Mouse (Mus musculus): ENCODE data around the gene Rnf145. TPM values are rescaled to one million over a fixed set of nuclear protein-coding genes. Genes with fewer than 3 reads are reported as not detected.
A peak's percentile ranks its signal among the peaks of the same experiment; 100 is the strongest.
"Not testable (repeated sequence)": the region's sequence is repeated elsewhere in the genome, so short reads cannot be mapped to it uniquely, and the experiment has no call there.

Gene Rnf145
- total RNA-seq, 2 experiments from 2014 or later: 93.7 to 110 TPM

DNA sequence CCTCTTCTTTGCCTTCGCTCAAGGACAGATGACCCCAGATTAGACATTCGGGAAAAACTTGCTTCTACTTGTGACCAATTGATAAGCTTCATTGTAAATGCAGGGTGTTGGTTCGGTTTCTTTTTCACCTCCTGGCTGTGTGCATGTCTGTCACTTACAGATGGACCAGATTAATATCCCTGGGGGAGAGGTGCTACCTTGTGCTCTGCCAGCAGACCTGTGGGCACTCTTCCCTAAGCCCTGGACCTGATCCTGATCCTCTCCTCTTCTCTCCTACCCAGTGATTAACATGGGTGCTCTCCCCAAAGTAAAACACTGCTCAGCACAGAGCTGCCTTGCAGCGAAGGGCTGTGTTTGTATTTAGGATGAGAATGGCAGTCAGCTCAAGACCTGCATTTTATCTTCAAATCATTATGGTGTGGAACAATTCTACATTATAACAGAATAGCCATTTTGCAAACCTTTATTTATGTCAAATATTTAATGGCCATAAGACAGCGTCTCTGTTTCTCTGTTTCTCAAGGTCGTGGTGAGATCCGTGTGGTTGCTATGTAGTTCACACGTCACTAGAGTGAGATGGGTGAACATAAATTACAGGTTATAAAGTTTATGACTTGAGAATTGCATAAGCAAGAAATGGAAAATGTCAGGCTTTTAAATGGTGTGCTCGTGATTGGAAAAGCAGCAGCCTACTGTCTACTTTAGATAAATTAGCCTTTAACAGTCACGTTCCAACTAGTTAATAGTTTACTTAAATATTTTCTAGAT, 30.9 kb downstream of the Rnf145 start:
- no peak for DNase-seq (ENCODE audit: low spot score in 2 of 2)
- intact Hi-C loops (cut with DNase I): no loop called here

- intact Hi-C loops (cut with DNase I): no loop called here
- no peak for DNase-seq (ENCODE audit: low spot score in 2 of 2)
Observed at GRCm38 (mm10) chr11:44550996-44551395, 32.2 kb downstream of the Rnf145 start.

GRCm38 (mm10) chr11:44554339-44554738, 35.6 kb downstream of the Rnf145 start:
- intact Hi-C loops (cut with DNase I): no loop called here

GRCm38 (mm10) chr11:44558521-44558920, 39.8 kb downstream of the Rnf145 start:
- DNase-seq (ENCODE audit: low spot score in 2 of 2): no peak
- intact Hi-C loops (cut with DNase I): no loop called here

More at GRCm38 (mm10) chr11:44554339-44554738, 35.6 kb downstream of the Rnf145 start:
- no peak for DNase-seq (ENCODE audit: low spot score in 2 of 2)

GRCm38 (mm10) chr11:44559466-44559865, 40.7 kb downstream of the Rnf145 start:
- intact Hi-C loops (cut with DNase I): no loop called here
- DNase-seq (ENCODE audit: low spot score in 2 of 2): no peak

GRCm38 (mm10) chr11:44560396-44560795, 41.6 kb downstream of the Rnf145 start:
- intact Hi-C loops (cut with DNase I): no loop called here
- DNase-seq (ENCODE audit: low spot score in 2 of 2): no peak

GRCm38 (mm10) chr11:44561476-44562015, 42.8 kb downstream of the Rnf145 start:
- no peak for DNase-seq (ENCODE audit: low spot score in 2 of 2)
- intact Hi-C loops (cut with DNase I): no loop called here

- intact Hi-C loops (cut with DNase I): no loop called here
Observed at GRCm38 (mm10) chr11:44562389-44563135, 43.8 kb downstream of the Rnf145 start.

DNA sequence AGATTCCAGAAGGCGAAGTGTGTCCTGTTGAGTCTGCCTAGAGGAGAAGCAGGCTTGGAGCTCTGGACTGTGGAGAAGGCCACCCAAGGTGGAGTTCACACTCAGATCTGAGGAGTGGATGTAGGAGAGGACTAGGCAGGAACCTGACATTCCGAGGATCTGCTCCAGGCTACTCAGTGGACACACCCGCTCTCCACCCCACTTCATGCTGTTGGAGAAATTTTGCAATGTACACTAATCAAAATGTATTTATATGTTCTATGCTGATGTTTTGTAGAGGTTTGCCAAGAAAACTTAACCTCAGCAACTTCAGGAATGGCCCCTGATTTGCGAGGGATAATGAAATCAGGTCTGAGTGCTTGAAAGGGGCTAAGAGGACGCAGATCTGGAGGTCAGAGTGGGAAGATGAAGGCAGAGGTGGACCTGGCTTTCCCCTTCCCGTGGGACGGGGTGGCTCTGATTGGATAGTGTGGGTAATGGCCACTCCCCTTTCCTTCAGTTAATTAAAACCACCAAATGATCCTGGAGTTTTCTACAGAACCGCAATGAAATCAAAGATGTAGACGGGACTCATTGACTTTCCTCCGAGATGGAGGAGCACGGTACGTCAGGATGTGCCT, 45.6 kb downstream of the Rnf145 start:
- intact Hi-C loops (cut with DNase I): no loop called here
- DNase-seq (ENCODE audit: low spot score in 2 of 2): no peak

More at GRCm38 (mm10) chr11:44562389-44563135, 43.8 kb downstream of the Rnf145 start:
- peak; percentile 32 to 59 for DNase-seq (ENCODE audit: low spot score in 2 of 2)

DNA sequence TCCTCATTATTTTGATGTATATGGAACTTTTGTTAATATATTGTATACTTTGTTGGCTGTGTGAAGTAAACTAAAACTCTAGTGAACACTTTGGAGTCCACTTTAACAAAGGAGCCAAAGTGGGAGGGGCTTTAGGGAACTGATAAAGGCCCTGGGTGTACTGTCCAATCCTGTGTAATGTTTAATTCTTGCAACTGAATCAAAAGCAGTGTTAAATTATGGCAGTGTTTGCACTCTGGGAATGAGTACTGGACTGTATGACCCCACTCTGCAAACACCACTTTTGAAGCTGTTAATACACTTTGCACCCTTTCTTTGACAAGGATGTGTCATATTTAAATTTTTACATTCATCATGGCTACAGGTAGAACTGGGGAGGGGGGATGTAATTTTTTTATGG, 46.2 kb downstream of the Rnf145 start:
- intact Hi-C loops (cut with DNase I): no loop called here
- no peak for DNase-seq (ENCODE audit: low spot score in 2 of 2)

DNA sequence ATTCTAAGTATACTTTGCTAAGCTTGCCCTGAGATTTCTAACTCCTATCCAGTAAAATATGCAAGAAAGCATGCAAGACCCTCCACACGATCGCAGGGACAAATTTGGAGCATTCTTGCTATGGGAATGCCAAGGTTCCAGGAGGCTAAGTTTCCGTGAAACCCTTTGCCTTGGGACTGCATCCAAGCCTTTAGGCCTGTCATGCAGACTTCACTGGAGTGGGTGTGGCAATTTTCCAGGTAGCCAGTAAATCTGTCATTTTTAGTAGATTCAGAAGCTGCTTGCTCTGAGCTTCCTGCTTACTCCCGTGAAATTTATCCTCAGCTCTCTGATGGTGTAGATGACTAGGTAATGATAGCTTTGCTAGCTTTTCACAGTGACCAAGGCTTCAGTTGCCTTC, 51.6 kb downstream of the Rnf145 start:
- DNase-seq (ENCODE audit: low spot score in 2 of 2); intact Hi-C loops (cut with DNase I): not testable (repeated sequence)

DNA sequence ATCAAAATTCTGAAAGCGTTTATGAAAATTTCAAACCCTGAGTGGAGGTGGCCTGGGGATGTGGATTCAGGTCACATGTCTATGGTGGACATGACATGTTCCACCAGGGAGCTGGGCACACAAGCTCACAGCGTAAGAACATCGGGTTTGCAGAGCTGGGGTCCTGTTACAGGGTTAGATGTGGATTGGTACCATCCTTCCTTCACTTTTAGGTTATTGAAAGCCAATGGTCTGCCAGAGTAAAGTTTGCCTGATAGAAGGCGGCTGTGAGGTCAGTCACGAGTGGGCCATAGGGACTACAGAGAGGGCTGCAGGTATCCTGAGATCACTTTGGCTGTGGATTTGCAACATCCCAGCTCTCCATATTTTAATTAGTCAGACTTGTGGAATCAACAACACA, 54.0 kb downstream of the Rnf145 start:
- no peak for DNase-seq (ENCODE audit: low spot score in 2 of 2)
- intact Hi-C loops (cut with DNase I): no loop called here

GRCm38 (mm10) chr11:44573396-44573795, 54.6 kb downstream of the Rnf145 start:
- intact Hi-C loops (cut with DNase I): no loop called here
- DNase-seq (ENCODE audit: low spot score in 2 of 2): no peak

DNA sequence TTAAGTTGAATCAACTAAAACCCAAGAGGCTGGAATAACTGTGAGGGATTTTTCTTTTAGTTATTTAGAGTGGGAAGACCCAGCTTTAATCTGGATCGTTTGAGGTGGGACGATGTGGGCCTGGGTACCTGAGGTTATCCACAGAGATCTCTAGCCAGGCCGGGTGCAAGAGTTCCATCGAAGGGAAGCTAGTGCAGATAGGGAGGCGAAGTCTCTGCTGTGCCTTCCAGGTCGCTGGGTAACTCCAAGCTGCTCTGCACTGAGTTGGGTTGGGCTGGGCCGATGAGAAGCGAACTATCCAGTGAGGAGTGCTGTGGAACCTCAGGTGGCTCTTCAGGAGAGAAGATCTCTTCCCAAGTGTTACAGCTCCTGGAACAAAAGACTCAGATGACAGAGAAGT, 55.6 kb downstream of the Rnf145 start:
- no peak for DNase-seq (ENCODE audit: low spot score in 2 of 2)
- intact Hi-C loops (cut with DNase I): no loop called here

DNA sequence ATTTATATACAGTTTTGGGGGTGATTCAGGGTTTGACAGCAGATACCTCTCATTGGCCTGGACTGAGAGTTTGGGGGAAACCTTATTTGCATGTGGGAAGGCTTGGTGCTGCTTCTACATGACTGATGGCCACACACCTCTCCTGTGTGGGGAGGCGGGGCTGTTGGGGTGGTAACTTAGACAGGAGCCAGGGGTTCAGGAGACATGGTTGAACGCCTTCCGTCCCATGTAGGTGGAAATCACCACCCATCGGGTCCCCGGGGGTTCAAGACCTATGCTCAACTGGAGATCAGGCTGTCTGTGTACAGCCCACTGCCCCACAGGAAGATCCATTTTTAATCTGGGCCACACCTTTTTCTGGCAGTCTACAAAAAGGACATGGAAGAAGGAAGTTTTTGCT, 56.1 kb downstream of the Rnf145 start:
- intact Hi-C loops (cut with DNase I): no loop called here
- no peak for DNase-seq (ENCODE audit: low spot score in 2 of 2)

- no peak for DNase-seq (ENCODE audit: low spot score in 2 of 2)
- intact Hi-C loops (cut with DNase I): no loop called here
Observed at GRCm38 (mm10) chr11:44577911-44578310, 59.1 kb downstream of the Rnf145 start.

GRCm38 (mm10) chr11:44581277-44581683, 62.5 kb downstream of the Rnf145 start:
- intact Hi-C loops (cut with DNase I): no loop called here
- peak in 1 of 2 experiments; percentile 33 for DNase-seq (ENCODE audit: low spot score in 2 of 2)

DNA sequence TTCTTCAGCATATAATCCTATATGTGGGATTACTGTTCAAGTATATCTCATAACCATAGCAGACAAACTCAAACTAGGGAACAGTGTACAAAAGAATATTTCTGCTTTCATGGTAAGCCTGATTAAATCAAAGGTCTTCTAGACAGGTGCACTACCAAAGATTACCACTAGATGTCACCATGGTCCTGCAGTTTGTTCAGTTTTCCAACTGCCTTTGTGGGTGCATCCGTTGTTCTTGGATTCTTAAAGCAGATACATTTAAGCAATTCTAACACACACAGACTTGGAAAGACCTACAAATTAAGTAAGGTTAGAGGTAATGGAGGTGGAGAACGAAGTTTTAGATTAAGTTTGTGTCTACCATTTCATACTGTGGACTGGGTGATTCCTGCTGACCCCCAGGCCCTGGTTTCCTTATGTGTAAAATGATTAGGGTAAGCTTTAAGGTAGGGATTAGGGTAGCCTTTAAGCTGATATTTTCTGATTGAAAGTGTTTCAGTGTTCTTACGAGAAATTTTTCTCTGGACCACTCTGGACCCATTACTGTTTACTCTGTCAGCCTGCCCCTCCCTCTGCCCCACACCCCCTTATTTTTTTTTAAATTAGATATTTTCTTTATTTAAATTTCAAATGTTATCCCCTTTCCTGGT, 67.4 kb downstream of the Rnf145 start:
- DNase-seq (ENCODE audit: low spot score in 2 of 2): peak; percentile 83 to 88
- intact Hi-C loops (cut with DNase I): loop anchor here (1.0 to 2.0 kb wide), 2 partner anchors 1299 to 1340 kb away; no protein-coding TSS in a partner anchor

DNA sequence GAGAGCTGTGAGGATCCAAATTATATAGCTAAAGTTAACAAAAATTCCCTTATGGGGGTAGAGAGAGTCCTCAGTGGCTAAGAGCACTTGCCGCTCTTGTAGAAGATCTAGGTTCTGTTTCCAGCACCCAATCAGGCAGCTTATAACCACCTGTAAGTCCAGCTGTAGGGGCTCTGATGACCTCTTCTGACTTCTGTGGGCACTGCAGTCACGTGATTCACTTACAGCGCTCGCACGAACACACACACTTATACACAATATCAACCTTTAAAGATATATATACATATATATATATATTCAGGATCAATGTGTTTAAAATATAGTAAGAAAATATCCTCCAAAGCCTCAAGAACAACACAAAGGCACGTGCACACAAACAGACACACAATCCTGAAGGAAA, 74.3 kb downstream of the Rnf145 start:
- DNase-seq (ENCODE audit: low spot score in 2 of 2): no peak
- intact Hi-C loops (cut with DNase I): no loop called here

DNA sequence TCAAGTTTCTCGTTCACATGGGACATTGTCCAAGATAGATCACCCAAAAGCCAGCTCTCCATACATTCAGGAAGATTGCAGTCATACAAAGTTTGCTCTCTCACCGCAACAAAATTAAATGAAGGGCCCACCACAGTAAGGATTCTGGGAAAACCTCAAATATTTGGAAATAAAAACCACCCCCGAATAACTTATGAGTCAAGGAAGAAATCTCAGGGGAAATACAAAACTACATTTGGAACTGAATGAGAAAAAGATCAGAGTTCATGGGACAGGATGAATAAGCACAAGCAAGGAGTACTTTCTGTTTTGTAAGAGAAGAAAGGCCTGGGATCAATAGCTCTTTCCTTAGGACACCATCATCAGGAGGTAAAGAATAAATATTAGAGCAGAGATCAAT, 76.0 kb downstream of the Rnf145 start:
- intact Hi-C loops (cut with DNase I): no loop called here

More for the DNA sequence above, 76.0 kb downstream of the Rnf145 start:
- DNase-seq (ENCODE audit: low spot score in 2 of 2): no peak
